Mouse (Mus musculus): ENCODE data around the gene Trim15. TPM values are rescaled to one million over a fixed set of nuclear protein-coding genes. Genes with fewer than 3 reads are reported as not detected.
A peak's percentile ranks its signal among the peaks of the same experiment; 100 is the strongest.

Gene Trim15
- polyA plus RNA-seq, 1 experiment from 2014 or later = 0.59 TPM

DNA sequence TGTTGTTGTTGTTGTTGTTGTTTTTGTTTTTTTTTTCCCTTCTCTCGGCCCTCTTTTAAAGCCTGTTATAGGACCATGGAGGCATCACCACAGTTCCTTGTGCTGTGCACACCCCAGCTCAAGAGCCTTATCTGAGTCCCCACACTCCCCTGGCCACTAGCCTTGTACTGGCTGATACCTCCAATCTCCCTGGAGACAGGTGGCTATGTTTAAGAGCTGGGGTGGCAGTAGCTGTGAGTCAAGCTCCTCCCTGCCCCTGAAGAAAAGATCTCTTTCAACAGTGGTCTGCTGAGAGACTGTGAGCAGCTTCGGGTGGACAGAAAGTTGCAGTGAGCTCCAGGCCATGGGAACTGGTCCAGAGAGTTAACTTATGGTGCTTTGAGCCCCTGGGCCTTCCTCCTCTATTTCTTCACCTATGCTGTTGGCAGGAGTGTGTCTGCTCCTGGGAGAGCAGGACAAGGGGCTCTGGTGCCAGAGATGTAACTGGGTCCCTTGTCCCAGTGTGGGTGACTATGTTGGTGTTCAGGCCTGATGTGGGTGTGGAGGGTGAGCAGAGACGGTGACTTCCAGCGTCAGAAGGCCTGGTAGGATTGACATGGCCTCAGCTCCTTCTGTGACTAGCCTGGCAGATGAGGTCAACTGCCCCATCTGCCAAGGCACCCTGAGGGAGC lies 2.4 kb upstream of the Trim15 start, which contains the start of gene Trim10:
Trim10 (plus strand) TSS at position 291 of the 671 bp plus-strand sequence.
- 16% methylated on average over 4 of the region's 4 CpGs for WGBS (ENCODE audit: insufficient replicate concordance)
- Histone ChIP-seq H3K9ac (peak within 1 kb of the TSS; percentile 88), H3K4me2 (peak within 1 kb of the TSS; percentile 70), H3K4me3 (replicated peaks) (peak within 1 kb of the TSS; percentile 72), H3K9me3 (replicated peaks) (no peaks in the 10 kb centered on the region), H3K36me3 (replicated peaks) (peaks cover 33% of the 10 kb centered on the region), H3K27ac (replicated peaks) (peak within 1 kb of the TSS; percentile 99), H3K27me3 (peaks cover 33% of the 10 kb centered on the region), H3K4me1 (replicated peaks) (peaks cover 63% of the 10 kb centered on the region)
- ATAC-seq (ENCODE audit: insufficient read depth) = peak; percentile 99

DNA sequence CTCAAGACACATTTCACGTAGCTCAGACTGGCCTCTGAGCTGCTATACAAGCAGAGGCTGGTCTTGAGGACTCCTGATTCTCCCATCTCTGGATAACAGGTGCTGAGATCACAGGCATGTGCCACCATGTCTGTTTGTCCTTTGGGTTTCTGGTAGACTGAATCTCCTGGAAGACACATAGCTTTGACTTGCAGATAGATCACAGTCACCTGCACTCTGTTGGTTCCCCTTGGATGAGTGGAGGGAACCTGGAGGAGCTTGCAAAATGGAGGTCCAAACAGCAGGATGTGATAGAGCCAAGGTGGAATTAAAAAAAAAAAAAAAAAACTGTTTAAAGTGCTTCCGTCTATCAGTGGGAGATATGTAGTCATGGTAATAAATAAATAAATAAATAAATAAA lies 1.8 kb upstream of the Trim15 start:
- no peak for ATAC-seq (ENCODE audit: insufficient read depth)
- H3K27ac ChIP-seq (replicated peaks) = peak overlapping the region; percentile 99
- WGBS (ENCODE audit: insufficient replicate concordance) = 42% methylated on average over 2 of the region's 2 CpGs
- H3K4me1 ChIP-seq (replicated peaks) = peaks cover 60% of the 10 kb centered on the region
- H3K9me3 ChIP-seq (replicated peaks) = no peaks in the 10 kb centered on the region
- peaks cover 27% of the 10 kb centered on the region for H3K36me3 ChIP-seq (replicated peaks)
- H3K9ac ChIP-seq = peak overlapping the region; percentile 9; the same call in 1 of the 2 replicates
- peaks cover 39% of the 10 kb centered on the region for H3K27me3 ChIP-seq
- peak overlapping the region; percentile 56 for H3K4me2 ChIP-seq
- 0 out of 2 replicates have a peak overlapping the region, but pooled peaks have one; percentile 72 for H3K4me3 ChIP-seq (replicated peaks)

DNA sequence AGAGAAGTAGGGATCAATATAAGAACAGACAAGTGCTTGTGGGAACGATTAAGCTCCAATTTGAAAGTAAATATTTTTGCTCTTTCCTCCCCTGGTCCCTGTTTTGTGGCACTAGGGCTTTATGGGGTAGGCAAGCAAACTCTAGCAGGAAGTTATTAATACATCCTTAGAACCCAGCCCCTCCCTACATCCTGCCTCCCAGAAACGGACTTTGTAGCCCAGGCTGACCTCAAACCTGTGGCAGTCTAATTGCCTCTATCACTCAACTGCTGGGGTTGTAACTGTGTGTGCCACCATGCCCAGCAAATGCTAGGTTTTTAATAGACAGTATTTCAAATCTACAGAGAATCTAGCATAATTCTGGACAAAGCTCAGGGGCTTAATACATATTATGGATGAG lies 5.3 kb downstream of the Trim15 start:
- Histone ChIP-seq H3K27ac (replicated peaks) (no peak overlapping the region), H3K4me2 (no peak overlapping the region), H3K36me3 (replicated peaks) (peaks cover 22% of the 10 kb centered on the region; the same call in 1 of the 2 replicates), H3K4me1 (replicated peaks) (peaks cover 15% of the 10 kb centered on the region), H3K9ac (no peak overlapping the region), H3K9me3 (replicated peaks) (no peaks in the 10 kb centered on the region), H3K27me3 (peaks cover 68% of the 10 kb centered on the region), H3K4me3 (replicated peaks) (no peak overlapping the region)
- 29% methylated on average over 2 of the region's 2 CpGs for WGBS (ENCODE audit: insufficient replicate concordance)
- ATAC-seq (ENCODE audit: insufficient read depth) = no peak

DNA sequence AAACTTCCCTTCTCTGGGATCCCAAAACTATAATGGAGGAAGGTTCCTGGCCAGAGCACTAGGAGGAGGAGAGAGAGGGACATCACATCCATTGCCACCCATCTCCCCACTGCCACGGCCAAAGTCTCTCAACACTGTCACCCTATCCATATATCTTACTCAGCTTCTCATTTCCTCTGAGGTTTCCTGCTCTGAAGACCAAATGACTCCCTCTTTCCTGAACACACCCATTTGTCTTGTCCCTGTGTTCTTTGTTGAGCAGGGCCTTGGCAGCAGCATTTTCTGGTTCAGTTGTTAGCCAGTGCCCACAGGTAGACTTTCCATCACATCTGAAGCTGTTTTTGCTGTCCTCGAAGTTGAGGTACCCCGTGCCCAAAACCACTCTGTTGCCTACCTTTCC lies 8.8 kb downstream of the Trim15 start:
- no peak overlapping the region for H3K4me2 ChIP-seq
- ATAC-seq (ENCODE audit: insufficient read depth) = no peak
- WGBS (ENCODE audit: insufficient replicate concordance) = 47% methylated on average over 3 of the region's 3 CpGs

DNA sequence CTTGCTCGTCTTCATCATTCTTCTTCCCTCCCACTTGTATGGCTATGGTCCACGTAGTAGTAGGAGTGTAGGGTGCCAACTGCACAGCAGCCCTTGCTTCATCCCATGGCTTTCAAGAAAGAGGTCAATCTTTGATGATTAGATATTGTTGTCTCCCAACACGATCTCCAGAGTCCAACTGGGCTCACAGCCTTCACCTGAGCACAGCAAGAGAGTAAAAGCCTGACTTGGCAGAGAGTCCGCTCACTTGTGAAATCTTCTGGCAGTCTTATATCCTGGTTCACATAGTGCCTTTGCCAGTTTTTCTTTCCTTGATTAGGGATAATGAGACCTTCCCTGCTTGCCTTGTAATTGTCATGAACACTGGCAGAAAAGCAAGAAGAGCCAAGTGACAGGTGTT lies 10.8 kb downstream of the Trim15 start:
- Histone ChIP-seq H3K9ac (no peak overlapping the region), H3K27me3 (peaks cover 14% of the 10 kb centered on the region), H3K4me1 (replicated peaks) (peaks cover 5% of the 10 kb centered on the region), H3K36me3 (replicated peaks) (peaks cover 40% of the 10 kb centered on the region), H3K4me3 (replicated peaks) (no peak overlapping the region), H3K9me3 (replicated peaks) (no peaks in the 10 kb centered on the region), H3K27ac (replicated peaks) (no peak overlapping the region), H3K4me2 (no peak overlapping the region)
- no peak for ATAC-seq (ENCODE audit: insufficient read depth)
- WGBS (ENCODE audit: insufficient replicate concordance) = 72% methylated on average over 4 of the region's 4 CpGs

More for the DNA sequence above, 8.8 kb downstream of the Trim15 start:
- Histone ChIP-seq H3K4me1 (replicated peaks) (no peaks in the 10 kb centered on the region), H3K36me3 (replicated peaks) (peaks cover 40% of the 10 kb centered on the region), H3K27ac (replicated peaks) (no peak overlapping the region), H3K4me3 (replicated peaks) (no peak overlapping the region), H3K9me3 (replicated peaks) (no peaks in the 10 kb centered on the region), H3K27me3 (peaks cover 33% of the 10 kb centered on the region), H3K9ac (no peak overlapping the region)

DNA sequence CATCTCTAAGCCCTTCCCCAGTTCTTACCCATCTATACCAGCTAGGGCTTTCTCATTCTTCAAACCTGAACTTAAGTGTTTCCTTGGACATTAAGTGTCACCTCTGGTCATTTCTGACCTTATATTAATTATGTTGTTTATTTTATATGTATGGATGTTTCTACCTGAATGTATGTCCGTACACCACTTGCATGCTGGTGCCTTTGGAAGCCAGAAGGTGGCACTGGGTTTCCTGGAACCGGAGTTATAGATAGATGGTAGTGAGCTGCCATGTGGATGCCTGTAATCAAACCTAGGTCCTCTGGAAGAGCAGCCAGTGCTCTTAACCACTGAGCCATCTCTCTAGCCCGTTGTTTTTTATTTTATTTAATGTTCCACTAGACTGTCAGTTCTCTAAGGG lies 11.5 kb downstream of the Trim15 start:
- H3K27ac ChIP-seq (replicated peaks) = no peak overlapping the region
- ATAC-seq (ENCODE audit: insufficient read depth) = no peak
- peaks cover 40% of the 10 kb centered on the region for H3K36me3 ChIP-seq (replicated peaks)
- H3K27me3 ChIP-seq = peaks cover 6% of the 10 kb centered on the region
- 74% methylated on average over 3 of the region's 3 CpGs for WGBS (ENCODE audit: insufficient replicate concordance)
- H3K9me3 ChIP-seq (replicated peaks) = no peaks in the 10 kb centered on the region
- no peak overlapping the region for H3K4me2 ChIP-seq
- H3K4me3 ChIP-seq (replicated peaks) = no peak overlapping the region
- H3K4me1 ChIP-seq (replicated peaks) = peaks cover 11% of the 10 kb centered on the region
- H3K9ac ChIP-seq = no peak overlapping the region

DNA sequence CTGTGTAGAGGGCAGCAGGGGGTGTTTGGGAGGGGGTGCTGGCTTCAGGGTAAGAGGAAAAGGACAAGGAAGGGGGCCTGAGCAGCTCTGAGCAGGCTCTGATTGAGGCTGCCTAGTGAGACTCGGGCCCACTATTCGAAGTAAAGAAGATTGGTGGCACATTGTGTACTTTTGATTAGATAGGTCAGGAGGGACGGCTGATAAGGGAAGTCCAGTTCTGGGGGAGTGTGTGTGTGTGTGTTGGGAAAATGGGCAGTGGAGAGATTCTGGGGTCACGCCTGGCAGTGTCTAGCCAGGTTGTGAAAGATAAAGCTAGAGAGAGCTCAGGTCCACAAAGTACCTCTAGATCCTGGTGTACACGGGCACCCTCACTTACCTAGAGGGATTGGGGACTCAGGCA lies 15.4 kb downstream of the Trim15 start:
- ATAC-seq (ENCODE audit: insufficient read depth) = 0 out of 2 replicates have a peak, but pooled peaks have one; percentile 13
- H3K9me3 ChIP-seq (replicated peaks) = no peaks in the 10 kb centered on the region

DNA sequence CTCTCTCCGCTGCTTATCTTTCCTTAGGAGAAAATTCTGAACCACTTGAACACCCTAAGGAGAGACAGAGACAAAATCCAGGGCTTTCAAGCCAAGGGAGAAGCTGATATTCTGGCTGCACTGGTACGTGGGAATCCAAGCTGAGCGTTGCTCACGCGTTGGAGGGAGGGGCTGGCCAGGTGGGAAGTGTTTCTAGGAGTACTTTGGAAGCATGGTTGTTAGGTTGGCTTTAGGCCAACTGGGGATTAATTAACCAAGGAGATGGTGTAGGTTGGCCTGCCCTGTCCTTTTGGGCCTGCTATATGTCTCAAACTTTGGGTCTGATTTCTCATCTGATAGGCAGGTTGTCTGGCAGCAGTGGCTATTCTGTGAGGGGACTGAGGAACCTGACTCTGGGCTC lies 15.8 kb downstream of the Trim15 start:
- no peak; the same call in 1 of the 2 replicates for ATAC-seq (ENCODE audit: insufficient read depth)
- Histone ChIP-seq H3K27me3 (no peaks in the 10 kb centered on the region), H3K9me3 (replicated peaks) (no peaks in the 10 kb centered on the region), H3K36me3 (replicated peaks) (peaks cover 13% of the 10 kb centered on the region), H3K4me3 (replicated peaks) (no peak overlapping the region), H3K4me2 (no peak overlapping the region), H3K27ac (replicated peaks) (no peak overlapping the region), H3K9ac (no peak overlapping the region), H3K4me1 (replicated peaks) (peaks cover 11% of the 10 kb centered on the region)
- WGBS (ENCODE audit: insufficient replicate concordance) = 82% methylated on average over 5 of the region's 5 CpGs

More for the DNA sequence above, 15.4 kb downstream of the Trim15 start:
- Histone ChIP-seq H3K4me1 (replicated peaks) (peaks cover 11% of the 10 kb centered on the region), H3K4me2 (no peak overlapping the region), H3K9ac (no peak overlapping the region), H3K27me3 (no peaks in the 10 kb centered on the region), H3K36me3 (replicated peaks) (peaks cover 17% of the 10 kb centered on the region), H3K4me3 (replicated peaks) (no peak overlapping the region), H3K27ac (replicated peaks) (no peak overlapping the region)
- WGBS (ENCODE audit: insufficient replicate concordance) = 26% methylated on average over 5 of the region's 5 CpGs

DNA sequence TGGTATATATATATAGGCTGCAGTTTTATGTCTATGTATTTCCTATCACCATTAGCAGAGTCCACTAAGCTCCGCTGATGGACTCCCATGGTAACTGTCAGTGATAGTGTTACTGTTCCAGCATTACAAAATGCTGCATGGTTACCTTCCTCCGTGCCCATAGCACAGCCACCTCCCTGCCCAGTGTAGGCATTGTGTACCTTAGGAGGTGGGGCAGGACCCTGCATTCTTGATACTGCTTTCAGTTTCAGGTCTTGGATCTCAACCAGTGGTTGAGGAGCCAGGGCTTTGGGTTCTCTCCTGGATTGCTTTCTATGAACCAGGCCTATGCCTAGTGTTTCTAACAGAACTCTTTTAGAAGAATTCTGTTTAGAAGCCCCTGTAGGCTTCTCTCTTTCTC lies 17.0 kb downstream of the Trim15 start:
- Histone ChIP-seq H3K4me3 (replicated peaks) (no peak overlapping the region), H3K9me3 (replicated peaks) (no peaks in the 10 kb centered on the region), H3K27ac (replicated peaks) (no peak overlapping the region), H3K27me3 (no peaks in the 10 kb centered on the region), H3K36me3 (replicated peaks) (peaks cover 11% of the 10 kb centered on the region), H3K4me2 (no peak overlapping the region), H3K9ac (no peak overlapping the region), H3K4me1 (replicated peaks) (peaks cover 20% of the 10 kb centered on the region)
- ATAC-seq (ENCODE audit: insufficient read depth) = no peak
- WGBS (ENCODE audit: insufficient replicate concordance) = 76% methylated on average over 2 of the region's 2 CpGs

DNA sequence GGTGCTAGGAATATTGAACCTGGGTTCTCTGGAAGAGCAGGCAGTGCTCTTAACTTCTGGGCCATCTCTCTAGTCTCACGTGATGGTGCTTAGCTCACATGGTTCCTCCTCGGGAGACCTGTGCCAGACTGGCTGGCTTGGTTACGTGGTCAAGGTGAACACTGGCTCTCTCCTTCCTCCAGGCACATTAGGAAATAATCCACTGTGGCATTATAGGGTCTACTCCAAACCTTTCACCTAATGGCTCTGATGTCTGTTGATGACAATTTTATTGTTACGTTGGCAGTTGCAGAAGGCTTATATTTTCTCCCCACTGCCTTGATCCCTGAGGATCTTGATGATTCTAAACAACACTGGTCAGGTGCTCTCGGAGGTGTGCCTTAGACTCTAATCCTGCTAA lies 18.1 kb downstream of the Trim15 start:
- WGBS (ENCODE audit: insufficient replicate concordance) = 63% methylated on average over 5 of the region's 5 CpGs
- Histone ChIP-seq H3K27ac (replicated peaks) (no peak overlapping the region), H3K9ac (no peak overlapping the region), H3K4me1 (replicated peaks) (peaks cover 31% of the 10 kb centered on the region), H3K4me3 (replicated peaks) (no peak overlapping the region), H3K36me3 (replicated peaks) (0 out of 2 replicates have a peak, but pooled peaks cover 4% of the 10 kb centered on the region), H3K4me2 (no peak overlapping the region), H3K27me3 (no peaks in the 10 kb centered on the region), H3K9me3 (replicated peaks) (no peaks in the 10 kb centered on the region)
- ATAC-seq (ENCODE audit: insufficient read depth) = no peak

DNA sequence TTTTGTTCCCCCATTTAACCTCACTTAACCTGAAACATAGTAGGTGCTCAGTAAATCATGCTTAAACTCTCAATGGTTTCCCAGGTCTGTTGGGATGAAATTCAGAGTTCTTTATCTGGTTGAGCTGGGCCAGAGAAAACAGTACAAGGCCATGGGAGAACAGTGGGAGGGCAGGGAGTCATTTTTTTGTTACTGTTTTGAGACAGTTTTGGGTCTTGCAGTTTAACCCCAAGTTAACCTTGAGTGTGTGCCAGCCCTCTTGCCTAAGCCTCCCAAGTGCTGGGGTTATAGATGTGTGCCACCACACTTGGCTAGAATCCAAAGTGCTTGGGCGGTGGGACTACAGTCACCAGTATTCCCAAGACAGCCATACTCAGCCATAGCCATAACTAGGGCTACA lies 22.3 kb downstream of the Trim15 start:
- Histone ChIP-seq H3K27ac (replicated peaks) (peak overlapping the region; percentile 61), H3K9ac (peak overlapping the region; percentile 10; the same call in 1 of the 2 replicates), H3K27me3 (no peaks in the 10 kb centered on the region), H3K9me3 (replicated peaks) (no peaks in the 10 kb centered on the region), H3K36me3 (replicated peaks) (no peaks in the 10 kb centered on the region), H3K4me3 (replicated peaks) (no peak overlapping the region), H3K4me1 (replicated peaks) (peaks cover 45% of the 10 kb centered on the region), H3K4me2 (peak overlapping the region; percentile 45)
- no peak for ATAC-seq (ENCODE audit: insufficient read depth)
- 46% methylated on average over 1 of the region's 1 CpGs for WGBS (ENCODE audit: insufficient replicate concordance)
